Mouse (Mus musculus) fat pad, adult 2 months (tissue): ENCODE data around the gene Pbxip1.

Source experiments
- DNase-seq: peaks from one replicate; pipeline ENCODE4 v3.0.0-alpha.2; 2011; ENCODE audit warnings: low read depth, low spot score; ENCODE audit errors: extremely low read depth

The Pbxip1 gene

GRCm38 (mm10) chr3:89436176-89437113, at the start of gene Pbxip1:
Gene Pbxip1, plus strand, starts transcription at chr3:89436706.
- DNase-seq: no peak

GRCm38 (mm10) chr3:89387632-89388031, 48.9 kb upstream of the Pbxip1 start:
- DNase-seq: no peak

- DNase-seq: no peak
These were observed 48.2 kb upstream of the Pbxip1 start for GRCm38 (mm10) chr3:89388134-89388881.

GRCm38 (mm10) chr3:89388901-89389740, 47.4 kb upstream of the Pbxip1 start:
- DNase-seq: no peak

GRCm38 (mm10) chr3:89390111-89390515, 46.4 kb upstream of the Pbxip1 start:
- DNase-seq: no peak

- no peak for DNase-seq
These were observed 45.5 kb upstream of the Pbxip1 start for GRCm38 (mm10) chr3:89390699-89391662.

- no peak for DNase-seq
These were observed 44.6 kb upstream of the Pbxip1 start for GRCm38 (mm10) chr3:89391663-89392511.

- no peak for DNase-seq
These were observed 43.6 kb upstream of the Pbxip1 start for GRCm38 (mm10) chr3:89392871-89393311.

- DNase-seq: peak; percentile 73
These were observed 42.9 kb upstream of the Pbxip1 start for GRCm38 (mm10) chr3:89393605-89394004.

- DNase-seq: no peak
These were observed 42.3 kb upstream of the Pbxip1 start, which contains the start of gene Zbtb7b for GRCm38 (mm10) chr3:89394006-89394893. Gene Zbtb7b, minus strand, starts transcription at chr3:89394776.

GRCm38 (mm10) chr3:89394894-89395256, 41.6 kb upstream of the Pbxip1 start:
- no peak for DNase-seq

GRCm38 (mm10) chr3:89395419-89395805, 41.1 kb upstream of the Pbxip1 start:
- no peak for DNase-seq

GRCm38 (mm10) chr3:89395806-89396653, 40.5 kb upstream of the Pbxip1 start:
- DNase-seq: no peak

GRCm38 (mm10) chr3:89396654-89397005, 39.9 kb upstream of the Pbxip1 start:
- no peak for DNase-seq

- DNase-seq: no peak
These were observed 35.2 kb upstream of the Pbxip1 start for GRCm38 (mm10) chr3:89401329-89401728.

- no peak for DNase-seq
These were observed 33.8 kb upstream of the Pbxip1 start, which contains the start of gene Lenep for GRCm38 (mm10) chr3:89402693-89403092. Gene Lenep, minus strand, starts transcription at chr3:89402793.

- DNase-seq: no peak
These were observed 29.6 kb upstream of the Pbxip1 start for GRCm38 (mm10) chr3:89406887-89407286.
